Mouse (Mus musculus): ENCODE data around the gene Cyb5d2. TPM values are rescaled to one million over a fixed set of nuclear protein-coding genes. Genes with fewer than 3 reads are reported as not detected.
"Not testable (repeated sequence)": the region's sequence is repeated elsewhere in the genome, so short reads cannot be mapped to it uniquely, and the experiment has no call there.

The Cyb5d2 gene
- polyA plus RNA-seq, 1 experiment from 2014 or later = 5.1 TPM

DNA sequence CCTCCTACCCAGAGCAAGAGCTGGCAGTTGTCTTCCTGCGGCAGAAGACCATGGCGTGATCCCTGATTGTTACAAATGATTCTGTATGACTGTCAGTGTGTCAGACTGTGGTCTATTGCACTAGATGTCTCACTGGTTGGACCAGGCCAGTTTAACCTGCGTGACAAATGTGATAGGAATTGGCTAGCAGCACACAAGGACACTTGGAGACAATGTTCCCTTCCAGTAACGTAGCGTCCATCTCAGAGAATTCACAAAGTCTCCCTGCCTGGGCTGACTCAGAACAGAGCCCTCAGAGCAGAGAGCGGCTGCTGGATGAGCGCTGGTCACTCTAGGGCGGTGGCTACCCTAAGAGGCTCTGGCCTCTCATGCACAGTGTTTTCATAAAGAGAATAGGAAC lies 28.2 kb downstream of the Cyb5d2 start:
- no peaks in the 10 kb centered on the region for H3K9me3 ChIP-seq (replicated peaks; ENCODE audit: control insufficient read depth, low read length)
- WGBS = 80% methylated on average over 8 of the region's 8 CpGs
- H3K4me2 ChIP-seq (ENCODE audit: low read depth, low read length) = no peak overlapping the region
- H3K4me3 ChIP-seq (replicated peaks; ENCODE audit: low read length) = no peak overlapping the region
- no peaks in the 10 kb centered on the region; the same call in 1 of the 2 replicates for H3K4me1 ChIP-seq (ENCODE audit: control insufficient read depth, insufficient read depth, low read length)
- H3K36me3 ChIP-seq (ENCODE audit: control insufficient read depth, insufficient read depth, low read length) = peaks cover 8% of the 10 kb centered on the region; the same call in 1 of the 2 replicates
- no peak overlapping the region for H3K9ac ChIP-seq (ENCODE audit: low read length)
- peak overlapping the region; percentile 65 for H3K27ac ChIP-seq (ENCODE audit: low read length)
- no peak for ATAC-seq (ENCODE audit: insufficient read depth, low FRiP score)
- no peaks in the 10 kb centered on the region for H3K27me3 ChIP-seq (ENCODE audit: control insufficient read depth, insufficient read depth, low read length)

DNA sequence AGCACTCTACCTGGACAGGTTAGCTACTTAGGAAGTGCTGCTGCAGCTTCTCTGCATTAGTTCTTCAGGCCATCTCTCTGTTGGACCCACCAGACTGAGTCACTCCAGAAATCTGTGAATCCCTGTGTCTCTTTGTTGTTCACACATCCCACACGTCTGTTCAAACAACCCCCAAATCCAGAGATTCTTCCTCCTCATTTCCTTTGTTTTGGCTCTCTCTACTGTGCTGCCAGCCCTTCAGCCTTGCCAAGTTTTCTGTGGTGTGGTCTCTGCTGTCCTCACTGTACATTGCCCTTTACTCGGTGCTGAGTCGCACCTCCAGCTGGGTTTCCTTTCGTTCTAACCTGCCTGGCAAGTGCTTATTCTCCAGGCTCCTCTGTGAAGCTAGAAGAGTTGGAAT lies 31.7 kb downstream of the Cyb5d2 start:
- no peak for ATAC-seq (ENCODE audit: insufficient read depth, low FRiP score)
- Histone ChIP-seq H3K36me3 (ENCODE audit: control insufficient read depth, insufficient read depth, low read length) (peaks cover 8% of the 10 kb centered on the region; the same call in 1 of the 2 replicates), H3K4me3 (replicated peaks; ENCODE audit: low read length) (no peak overlapping the region), H3K9ac (ENCODE audit: low read length) (no peak overlapping the region), H3K9me3 (replicated peaks; ENCODE audit: control insufficient read depth, low read length) (no peaks in the 10 kb centered on the region), H3K27ac (ENCODE audit: low read length) (no peak overlapping the region), H3K27me3 (ENCODE audit: control insufficient read depth, insufficient read depth, low read length) (no peaks in the 10 kb centered on the region), H3K4me1 (ENCODE audit: control insufficient read depth, insufficient read depth, low read length) (no peaks in the 10 kb centered on the region; the same call in 1 of the 2 replicates), H3K4me2 (ENCODE audit: low read depth, low read length) (no peak overlapping the region)
- WGBS = 82% methylated on average over 4 of the region's 4 CpGs

DNA sequence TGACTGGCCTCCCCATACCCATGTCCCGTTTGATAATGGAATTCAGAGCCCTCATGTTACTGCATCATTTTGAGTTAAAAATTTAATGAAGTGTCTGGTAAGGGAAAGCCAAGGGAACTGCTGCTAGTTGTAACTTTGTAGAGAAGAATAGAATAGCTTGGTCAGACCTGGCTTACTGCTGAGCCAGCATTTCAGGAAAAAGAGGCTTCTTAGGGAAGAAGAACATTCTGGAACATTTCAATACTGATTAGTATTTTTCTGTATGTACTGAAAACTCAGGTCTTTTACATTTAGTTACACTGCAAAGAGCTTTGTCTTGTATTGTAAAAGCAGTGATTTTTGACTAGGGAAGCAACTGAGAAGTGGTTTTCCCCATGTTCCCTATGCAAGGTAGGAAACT lies 35.2 kb downstream of the Cyb5d2 start:
- Histone ChIP-seq H3K4me2 (ENCODE audit: low read depth, low read length) (no peak overlapping the region), H3K4me1 (ENCODE audit: control insufficient read depth, insufficient read depth, low read length) (no peaks in the 10 kb centered on the region), H3K27ac (ENCODE audit: low read length) (no peak overlapping the region), H3K9ac (ENCODE audit: low read length) (no peak overlapping the region), H3K27me3 (ENCODE audit: control insufficient read depth, insufficient read depth, low read length) (no peaks in the 10 kb centered on the region), H3K9me3 (replicated peaks; ENCODE audit: control insufficient read depth, low read length) (no peaks in the 10 kb centered on the region), H3K36me3 (ENCODE audit: control insufficient read depth, insufficient read depth, low read length) (peaks cover 15% of the 10 kb centered on the region), H3K4me3 (replicated peaks; ENCODE audit: low read length) (no peak overlapping the region)
- ATAC-seq (ENCODE audit: insufficient read depth, low FRiP score) = no peak
- 81% methylated on average over 1 of the region's 1 CpGs for WGBS

DNA sequence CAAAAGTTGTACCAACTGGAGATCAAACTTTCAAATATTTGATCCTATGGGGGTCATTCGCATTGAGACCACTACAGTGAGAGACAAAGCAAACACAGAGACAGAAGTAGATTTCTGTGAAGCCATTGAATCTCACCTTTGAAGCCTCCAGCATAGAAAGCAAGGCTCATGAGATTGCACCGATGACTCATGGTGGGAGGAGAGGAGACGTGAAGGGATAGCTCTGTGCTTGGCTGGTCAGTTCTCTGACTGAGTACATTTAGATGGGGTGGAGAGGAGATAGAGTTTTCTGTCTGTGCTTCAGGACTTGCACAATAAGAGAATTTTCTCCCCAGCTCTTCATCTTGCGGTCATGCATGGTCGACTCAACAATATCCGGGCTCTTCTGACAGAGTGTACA lies 36.4 kb downstream of the Cyb5d2 start:
- no peak overlapping the region for H3K27ac ChIP-seq (ENCODE audit: low read length)
- ATAC-seq (ENCODE audit: insufficient read depth, low FRiP score) = no peak
- H3K27me3 ChIP-seq (ENCODE audit: control insufficient read depth, insufficient read depth, low read length) = no peaks in the 10 kb centered on the region
- no peaks in the 10 kb centered on the region for H3K4me1 ChIP-seq (ENCODE audit: control insufficient read depth, insufficient read depth, low read length)
- no peaks in the 10 kb centered on the region for H3K9me3 ChIP-seq (replicated peaks; ENCODE audit: control insufficient read depth, low read length)
- 91% methylated on average over 6 of the region's 6 CpGs for WGBS
- no peak overlapping the region for H3K4me2 ChIP-seq (ENCODE audit: low read depth, low read length)
- no peak overlapping the region for H3K9ac ChIP-seq (ENCODE audit: low read length)
- H3K4me3 ChIP-seq (replicated peaks; ENCODE audit: low read length) = no peak overlapping the region
- peaks cover 14% of the 10 kb centered on the region for H3K36me3 ChIP-seq (ENCODE audit: control insufficient read depth, insufficient read depth, low read length)

DNA sequence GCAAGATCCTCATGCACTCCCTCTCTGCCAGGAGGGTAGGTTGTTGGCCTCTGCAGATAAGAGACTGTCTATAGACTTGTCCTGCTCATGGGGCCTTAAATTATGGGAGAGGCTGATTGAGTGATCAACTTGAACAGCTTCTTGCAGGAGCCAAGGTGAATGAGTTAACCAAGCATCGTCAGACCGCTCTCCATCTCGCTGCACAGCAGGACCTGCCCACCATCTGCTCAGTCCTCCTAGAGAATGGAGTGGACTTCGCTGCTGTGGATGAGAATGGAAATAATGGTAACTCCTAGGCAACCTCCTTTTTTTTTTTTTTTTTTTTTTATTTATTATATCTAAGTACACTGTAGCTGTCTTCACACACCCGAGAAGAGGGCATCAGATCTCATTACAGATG lies 37.6 kb downstream of the Cyb5d2 start:
- no peaks in the 10 kb centered on the region for H3K27me3 ChIP-seq (ENCODE audit: control insufficient read depth, insufficient read depth, low read length)
- no peak overlapping the region for H3K4me3 ChIP-seq (replicated peaks; ENCODE audit: low read length)
- no peak overlapping the region for H3K27ac ChIP-seq (ENCODE audit: low read length)
- H3K9me3 ChIP-seq (replicated peaks; ENCODE audit: control insufficient read depth, low read length) = no peaks in the 10 kb centered on the region
- no peak overlapping the region for H3K9ac ChIP-seq (ENCODE audit: low read length)
- WGBS = 91% methylated on average over 5 of the region's 5 CpGs
- H3K4me2 ChIP-seq (ENCODE audit: low read depth, low read length) = no peak overlapping the region
- no peaks in the 10 kb centered on the region for H3K4me1 ChIP-seq (ENCODE audit: control insufficient read depth, insufficient read depth, low read length)
- ATAC-seq (ENCODE audit: insufficient read depth, low FRiP score) = no peak
- H3K36me3 ChIP-seq (ENCODE audit: control insufficient read depth, insufficient read depth, low read length) = peaks cover 12% of the 10 kb centered on the region

DNA sequence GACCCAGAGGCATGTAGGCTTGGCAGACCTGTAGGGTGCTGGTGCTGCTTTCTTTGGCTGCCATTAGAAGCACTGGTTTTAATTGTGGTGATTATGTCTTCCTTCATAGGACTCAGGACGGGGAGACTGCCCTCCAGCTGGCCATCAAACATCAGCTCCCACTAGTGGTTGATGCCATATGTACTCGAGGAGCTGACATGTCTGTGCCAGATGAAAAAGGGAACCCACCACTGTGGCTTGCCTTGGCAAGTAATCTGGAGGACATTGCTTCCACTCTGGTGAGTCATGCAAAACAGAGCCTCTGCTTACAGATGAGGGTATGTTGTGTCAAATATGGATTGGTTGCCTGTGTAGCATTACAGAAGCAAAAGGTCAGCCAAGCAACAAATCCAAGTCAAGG lies 44.0 kb downstream of the Cyb5d2 start:
- Histone ChIP-seq H3K27ac (ENCODE audit: low read length) (no peak overlapping the region), H3K4me2 (ENCODE audit: low read depth, low read length) (no peak overlapping the region), H3K27me3 (ENCODE audit: control insufficient read depth, insufficient read depth, low read length) (no peaks in the 10 kb centered on the region), H3K9ac (ENCODE audit: low read length) (no peak overlapping the region), H3K4me1 (ENCODE audit: control insufficient read depth, insufficient read depth, low read length) (no peaks in the 10 kb centered on the region), H3K4me3 (replicated peaks; ENCODE audit: low read length) (no peak overlapping the region), H3K9me3 (replicated peaks; ENCODE audit: control insufficient read depth, low read length) (no peaks in the 10 kb centered on the region), H3K36me3 (ENCODE audit: control insufficient read depth, insufficient read depth, low read length) (peaks cover 26% of the 10 kb centered on the region)
- no peak for ATAC-seq (ENCODE audit: insufficient read depth, low FRiP score)
- 28% methylated on average over 2 of the region's 2 CpGs for WGBS

DNA sequence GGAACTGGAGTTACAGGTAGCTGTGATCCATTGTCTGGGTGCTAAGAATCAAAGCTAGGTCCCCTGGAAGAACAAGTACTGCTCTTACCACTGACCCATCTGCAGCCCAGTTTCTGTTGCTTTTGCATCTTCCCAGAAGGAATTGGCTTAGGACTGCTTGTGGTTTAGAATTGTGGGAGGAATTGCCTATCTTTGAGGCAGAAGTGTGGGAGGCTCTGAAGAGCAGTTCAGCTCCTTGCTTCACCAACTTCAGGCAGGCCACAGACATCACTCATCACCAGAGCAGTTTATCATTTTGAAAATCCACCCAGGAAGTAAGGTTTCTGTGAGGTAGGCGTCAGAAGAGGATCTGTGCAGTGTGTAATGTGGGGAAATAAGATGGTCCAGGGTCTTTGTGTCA lies 56.9 kb downstream of the Cyb5d2 start:
- Histone ChIP-seq H3K4me2 (ENCODE audit: low read depth, low read length) (no peak overlapping the region), H3K4me3 (replicated peaks; ENCODE audit: low read length) (no peak overlapping the region), H3K9me3 (replicated peaks; ENCODE audit: control insufficient read depth, low read length) (no peaks in the 10 kb centered on the region), H3K27me3 (ENCODE audit: control insufficient read depth, insufficient read depth, low read length) (no peaks in the 10 kb centered on the region), H3K27ac (ENCODE audit: low read length) (no peak overlapping the region), H3K4me1 (ENCODE audit: control insufficient read depth, insufficient read depth, low read length) (no peaks in the 10 kb centered on the region), H3K36me3 (ENCODE audit: control insufficient read depth, insufficient read depth, low read length) (peaks cover 11% of the 10 kb centered on the region; the same call in 1 of the 2 replicates), H3K9ac (ENCODE audit: low read length) (no peak overlapping the region)
- 92% methylated on average over 1 of the region's 1 CpGs for WGBS
- ATAC-seq (ENCODE audit: insufficient read depth, low FRiP score) = no peak

DNA sequence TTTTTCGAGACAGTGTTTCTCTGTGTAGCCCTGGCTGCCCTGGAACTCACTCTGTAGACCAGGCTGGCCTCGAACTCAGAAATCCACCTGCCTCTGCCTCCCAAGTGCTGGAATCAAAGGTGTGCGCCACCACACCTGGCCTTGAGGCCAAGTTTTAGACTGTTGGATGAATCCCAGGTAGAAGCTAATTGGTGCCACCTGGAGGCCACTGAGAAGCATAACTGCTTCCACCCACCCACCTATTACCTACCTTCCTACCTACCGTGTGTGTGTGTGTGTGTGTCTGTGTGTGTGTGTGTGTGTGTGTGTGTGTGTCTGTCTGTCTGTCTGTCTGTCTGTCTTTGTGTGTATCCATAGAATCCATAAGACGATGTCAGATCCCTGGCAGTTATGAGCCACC lies 58.4 kb downstream of the Cyb5d2 start:
- not testable (repeated sequence) for ATAC-seq (ENCODE audit: insufficient read depth, low FRiP score); H3K27me3 ChIP-seq (ENCODE audit: control insufficient read depth, insufficient read depth, low read length); H3K4me3 ChIP-seq (replicated peaks; ENCODE audit: low read length); H3K9me3 ChIP-seq (replicated peaks; ENCODE audit: control insufficient read depth, low read length); H3K4me2 ChIP-seq (ENCODE audit: low read depth, low read length); H3K9ac ChIP-seq (ENCODE audit: low read length); H3K27ac ChIP-seq (ENCODE audit: low read length); H3K4me1 ChIP-seq (ENCODE audit: control insufficient read depth, insufficient read depth, low read length)
- peaks cover 12% of the 10 kb centered on the region; the same call in 1 of the 2 replicates for H3K36me3 ChIP-seq (ENCODE audit: control insufficient read depth, insufficient read depth, low read length)
- 83% methylated on average over 5 of the region's 5 CpGs for WGBS

DNA sequence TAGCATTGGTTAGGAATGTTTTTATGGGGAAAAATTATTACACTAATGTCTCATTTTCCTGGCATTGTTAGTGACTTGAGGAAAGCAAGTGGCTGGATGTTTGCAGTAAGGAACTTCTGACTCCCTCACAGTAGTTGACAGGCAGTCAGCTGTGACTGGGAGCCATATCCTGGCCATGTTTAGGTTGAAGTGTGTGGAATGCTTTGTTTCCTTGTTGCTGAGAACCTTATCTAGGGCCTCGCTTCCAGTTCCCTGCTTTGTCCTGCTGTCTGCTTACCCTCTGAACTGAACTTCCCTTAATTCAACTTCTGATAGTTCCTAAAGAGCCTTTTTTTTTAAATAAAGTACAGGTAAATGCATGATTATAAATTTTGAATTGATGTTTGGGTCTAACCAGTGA lies 59.6 kb downstream of the Cyb5d2 start:
- ATAC-seq (ENCODE audit: insufficient read depth, low FRiP score) = no peak
- Histone ChIP-seq H3K9ac (ENCODE audit: low read length) (no peak overlapping the region), H3K4me2 (ENCODE audit: low read depth, low read length) (no peak overlapping the region), H3K4me1 (ENCODE audit: control insufficient read depth, insufficient read depth, low read length) (no peaks in the 10 kb centered on the region), H3K4me3 (replicated peaks; ENCODE audit: low read length) (no peak overlapping the region), H3K27me3 (ENCODE audit: control insufficient read depth, insufficient read depth, low read length) (no peaks in the 10 kb centered on the region), H3K36me3 (ENCODE audit: control insufficient read depth, insufficient read depth, low read length) (peaks cover 13% of the 10 kb centered on the region; the same call in 1 of the 2 replicates), H3K27ac (ENCODE audit: low read length) (no peak overlapping the region), H3K9me3 (replicated peaks; ENCODE audit: control insufficient read depth, low read length) (no peaks in the 10 kb centered on the region)
- WGBS = 66% methylated on average over 1 of the region's 1 CpGs

DNA sequence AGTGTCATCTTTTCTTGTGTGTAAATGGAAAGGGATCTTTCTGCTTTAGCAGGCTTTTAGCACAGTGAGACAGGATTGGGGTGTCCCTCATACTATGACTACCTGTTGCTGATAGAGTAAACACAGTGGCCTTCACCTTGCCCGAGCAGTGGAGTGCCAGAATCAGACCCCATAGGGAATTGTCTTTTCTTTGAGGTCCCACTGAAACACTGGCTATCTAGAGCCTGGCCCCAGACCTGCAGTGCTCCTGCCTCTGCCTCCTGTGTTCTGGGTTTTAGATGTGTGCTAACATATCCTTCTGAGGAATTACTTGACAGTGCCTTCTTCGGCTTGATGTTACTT lies 60.5 kb downstream of the Cyb5d2 start:
- Histone ChIP-seq H3K27ac (ENCODE audit: low read length) (no peak overlapping the region), H3K4me3 (replicated peaks; ENCODE audit: low read length) (no peak overlapping the region), H3K27me3 (ENCODE audit: control insufficient read depth, insufficient read depth, low read length) (no peaks in the 10 kb centered on the region), H3K4me1 (ENCODE audit: control insufficient read depth, insufficient read depth, low read length) (no peaks in the 10 kb centered on the region), H3K36me3 (ENCODE audit: control insufficient read depth, insufficient read depth, low read length) (peaks cover 18% of the 10 kb centered on the region), H3K9ac (ENCODE audit: low read length) (no peak overlapping the region), H3K4me2 (ENCODE audit: low read depth, low read length) (no peak overlapping the region), H3K9me3 (replicated peaks; ENCODE audit: control insufficient read depth, low read length) (no peaks in the 10 kb centered on the region)
- no peak for ATAC-seq (ENCODE audit: insufficient read depth, low FRiP score)
- WGBS = 85% methylated on average over 2 of the region's 2 CpGs
